Comparison of ENCODE assay signal across 14 mouse cellular contexts in genomic region chr17:45806430-45806829, GRCm38 (mm10).
DNase-seq lines count a peak whose midpoint lies in the region; ATAC-seq and TF ChIP-seq lines count a peak whose summit lies in the region.
"Had no signal": no experiment of that assay in that cellular context is flagged by ENCODE, and none has a peak within 500 bp of the region (broad histone marks: within the 10 kb centered on the region; RNA-seq: fewer than 3 reads in every experiment).

No protein-coding gene starts in this region.

- no peak for ATAC-seq in forebrain, embryonic 16.5 days
- ATAC-seq in kidney, postnatal 0 days (replicated peaks; ENCODE audit: low FRiP score, low read depth): no peak

- no peak overlapping the region for H3K4me3 ChIP-seq in forebrain, embryonic 10.5 days
- no peak overlapping the region for H3K4me3 ChIP-seq in forebrain, embryonic 16.5 days (replicated peaks; ENCODE audit: low read length)
- no peak overlapping the region for H3K4me3 ChIP-seq in kidney, postnatal 0 days (replicated peaks; ENCODE audit: low read depth, low read length)
- H3K4me3 ChIP-seq: hindbrain, embryonic 12.5 days; liver, embryonic 12.5 days had no signal

- peak overlapping the region; percentile 70 for H3K27ac ChIP-seq in forebrain, embryonic 10.5 days
- H3K27ac ChIP-seq in forebrain, embryonic 16.5 days (ENCODE audit: low read length): no peak overlapping the region
- peak overlapping the region; percentile 51 for H3K27ac ChIP-seq in kidney, postnatal 0 days
- H3K27ac ChIP-seq: heart, embryonic 13.5 days; hindbrain, embryonic 12.5 days; liver, embryonic 12.5 days had no signal

- H3K4me2 ChIP-seq in forebrain, embryonic 16.5 days (ENCODE audit: low read length): no peak overlapping the region
- H3K4me2 ChIP-seq in kidney, postnatal 0 days (ENCODE audit: low read length): no peak overlapping the region

- no peak for DNase-seq in forebrain, embryonic 10.5 days (ENCODE audit: extremely low spot score, low spot score)
- DNase-seq in kidney, postnatal 0 days (ENCODE audit: low spot score): no peak
- DNase-seq in kidney, postnatal 36 days: no peak
- peak; percentile 45 for DNase-seq in embryo, embryonic 10 days (ENCODE audit: low spot score)
- DNase-seq in hindlimb bud, embryonic 11.5 days (ENCODE audit: extremely low spot score, low read depth, low spot score): peak; percentile 26
- DNase-seq in heart, postnatal 36 days: no peak
- no peak for DNase-seq in left cerebral cortex, postnatal 4 days
- DNase-seq: cerebellum, adult 11-12 months; lung, postnatal 14 days; right cerebral cortex, postnatal 25 days had no signal

- H3K36me3 ChIP-seq in forebrain, embryonic 10.5 days (replicated peaks): no peaks in the 10 kb centered on the region
- H3K36me3 ChIP-seq in forebrain, embryonic 16.5 days (ENCODE audit: control insufficient read depth, insufficient read depth): no peaks in the 10 kb centered on the region
- H3K36me3 ChIP-seq in kidney, postnatal 0 days (ENCODE audit: insufficient read depth, low read length): no peaks in the 10 kb centered on the region
- H3K36me3 ChIP-seq: heart, embryonic 13.5 days; hindbrain, embryonic 12.5 days; liver, embryonic 12.5 days had no signal

- no peak overlapping the region for H3K9ac ChIP-seq in forebrain, embryonic 16.5 days (replicated peaks; ENCODE audit: low read depth, low read length)
- no peak overlapping the region for H3K9ac ChIP-seq in kidney, postnatal 0 days (ENCODE audit: low read depth, low read length)
- H3K9ac ChIP-seq: hindbrain, embryonic 12.5 days; liver, embryonic 12.5 days had no signal

- intact Hi-C loops in heart, postnatal 36 days (cut with DNase I): no loop called here
- intact Hi-C loops in left cerebral cortex, postnatal 4 days (cut with DNase I): no loop called here

- 39% methylated on average over 5 of the region's 5 CpGs for WGBS in forebrain, embryonic 10.5 days
- WGBS in forebrain, embryonic 16.5 days: 54% methylated on average over 5 of the region's 5 CpGs
- WGBS in kidney, postnatal 0 days: 64% methylated on average over 5 of the region's 5 CpGs

- no peaks in the 10 kb centered on the region for H3K9me3 ChIP-seq in forebrain, embryonic 10.5 days
- H3K9me3 ChIP-seq in forebrain, embryonic 16.5 days (ENCODE audit: control insufficient read depth, low read length): no peaks in the 10 kb centered on the region
- no peaks in the 10 kb centered on the region for H3K9me3 ChIP-seq in kidney, postnatal 0 days (replicated peaks; ENCODE audit: low read length)
- H3K9me3 ChIP-seq: heart, embryonic 13.5 days; hindbrain, embryonic 12.5 days; liver, embryonic 12.5 days had no signal

- peaks cover 51% of the 10 kb centered on the region for H3K27me3 ChIP-seq in forebrain, embryonic 10.5 days (ENCODE audit: poor library complexity, severe bottlenecking)
- H3K27me3 ChIP-seq in forebrain, embryonic 16.5 days (replicated peaks; ENCODE audit: control insufficient read depth, insufficient read depth, low read length): no peaks in the 10 kb centered on the region; the same call in 1 of the 2 replicates
- no peaks in the 10 kb centered on the region for H3K27me3 ChIP-seq in kidney, postnatal 0 days (ENCODE audit: insufficient read depth, low read length)

- no peak for TF ChIP-seq CTCF in kidney, postnatal 0 days (IDR thresholded peaks at IDR 0.05; ENCODE audit: low read depth)

- H3K4me1 ChIP-seq in forebrain, embryonic 10.5 days: peaks cover 46% of the 10 kb centered on the region
- H3K4me1 ChIP-seq in forebrain, embryonic 16.5 days (replicated peaks; ENCODE audit: control insufficient read depth, insufficient read depth, low read length): peaks cover 20% of the 10 kb centered on the region
- H3K4me1 ChIP-seq in kidney, postnatal 0 days (replicated peaks; ENCODE audit: insufficient read depth, low read length): peaks cover 6% of the 10 kb centered on the region; the same call in 1 of the 2 replicates

Comparison
In these comparisons a context has a peak if more than half of its experiments do, and no peak if none do; other contexts are left out.
1. DNase-seq: peak in embryo, embryonic 10 days (single experiment) and hindlimb bud, embryonic 11.5 days (single experiment); none in forebrain, embryonic 10.5 days (single experiment), kidney, postnatal 0 days (single experiment), kidney, postnatal 36 days (0 of 2), heart, postnatal 36 days (0 of 2) and left cerebral cortex, postnatal 4 days (single experiment).